Mouse (Mus musculus) intestine, embryonic 15.5 days (tissue): ENCODE results near the gene Mus81. TPM values are rescaled to one million over a fixed set of nuclear protein-coding genes. Genes with fewer than 3 reads are reported as not detected.
"Not testable (repeated sequence)": the region's sequence is repeated elsewhere in the genome, so short reads cannot be mapped to it uniquely, and the experiment has no call there.

ENCODE experiments used
- ATAC-seq: fragments of 200-750 bp; cut with Nextera tagmentation; 2 replicates; pipeline ENCODE4 v1.8.0; 2017; ENCODE audit warnings: moderate TSS enrichment, moderate library complexity
- H3K27ac ChIP-seq: fragments of 300-500 bp; sonication (generic); 2 replicates; pipeline ENCODE4 v1.5.1; 2015; ENCODE audit warnings: mild to moderate bottlenecking, inconsistent platforms
- H3K27me3 ChIP-seq: fragments of 300-500 bp; sonication (generic); replicated peaks from 2 replicates; pipeline ENCODE4 v1.6.1; 2015; ENCODE audit warnings: inconsistent platforms
- H3K36me3 ChIP-seq: fragments of 300-500 bp; sonication (generic); 2 replicates; pipeline ENCODE4 v1.6.1; 2015; ENCODE audit warnings: inconsistent platforms
- H3K4me1 ChIP-seq: fragments of 300-500 bp; sonication (generic); replicated peaks from 2 replicates; pipeline ENCODE4 v1.6.1; 2015; ENCODE audit warnings: inconsistent platforms
- H3K4me2 ChIP-seq: fragments of 300-500 bp; sonication (generic); replicated peaks from 2 replicates; pipeline ENCODE4 v1.6.1; 2015; ENCODE audit warnings: mild to moderate bottlenecking, inconsistent platforms
- H3K4me3 ChIP-seq: fragments of 300-500 bp; sonication (generic); replicated peaks from 2 replicates; pipeline ENCODE4 v1.5.1; 2015; ENCODE audit warnings: inconsistent platforms
- H3K9ac ChIP-seq: fragments of 300-500 bp; sonication (generic); 2 replicates; pipeline ENCODE4 v1.6.1; 2015; ENCODE audit warnings: inconsistent platforms
- H3K9me3 ChIP-seq: fragments of 300-500 bp; sonication (generic); 2 replicates; pipeline ENCODE4 v1.6.1; 2016; ENCODE audit warnings: inconsistent platforms
- WGBS: fragments of 180-500 bp; shearing (Covaris S2); methylation state at CpG from one replicate; pipeline ENCODE4 v1.1.7; 2015; 5-methylcytosine and 5-hydroxymethylcytosine counted together
- polyA plus RNA-seq: library from polyadenylated mRNA; unstranded; fragments of >200 nt; fragmentation: Nextera tagmentation; extraction: Ambion mirVana; gene quantifications from 2 replicates; pipeline ENCODE4 v1.2.1, GENCODE M21; 2015

The Mus81 gene
- polyA plus RNA-seq, 1 experiment from 2014 or later = 29.5 TPM

DNA sequence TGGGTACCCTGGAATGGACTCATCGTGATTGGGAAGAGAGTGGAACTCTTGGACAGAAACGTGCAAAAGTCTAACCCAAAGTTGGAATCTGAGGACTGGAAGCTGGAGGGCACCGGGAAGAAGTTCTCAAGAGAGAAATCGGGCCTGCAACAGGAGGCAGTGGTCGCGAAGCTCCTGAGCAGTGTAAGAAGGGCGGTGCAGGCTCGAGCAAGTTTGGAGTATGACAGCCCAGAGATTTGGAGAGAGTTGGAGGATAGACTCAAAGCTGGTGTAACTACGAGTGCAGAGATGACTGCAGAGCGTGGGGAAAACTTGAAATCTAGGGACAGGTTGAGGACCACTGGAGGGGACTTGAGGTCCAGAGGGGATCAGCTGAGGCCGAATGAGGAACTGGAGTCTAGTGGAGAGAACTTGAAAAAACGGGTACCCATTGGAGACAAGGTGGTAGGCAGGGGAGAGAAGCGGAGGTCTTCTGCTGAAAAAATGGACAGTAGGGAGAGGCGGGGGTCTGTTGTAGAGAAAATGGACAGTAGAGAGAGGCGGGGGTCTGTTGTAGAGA is 23.0 kb upstream of the Mus81 start:
- WGBS = 44% methylated on average over 15 of the region's 15 CpGs
- Histone ChIP-seq H3K4me3 (peak overlapping the region; percentile 52), H3K27me3 (no peaks in the 10 kb centered on the region), H3K36me3 (no peaks in the 10 kb centered on the region), H3K4me2 (peak overlapping the region; percentile 87), H3K9me3 (no peaks in the 10 kb centered on the region), H3K4me1 (peaks cover 17% of the 10 kb centered on the region), H3K27ac (0 out of 2 replicates have a peak overlapping the region, but pooled peaks have one; percentile 54), H3K9ac (peak overlapping the region; percentile 56)
- no peak for ATAC-seq

DNA sequence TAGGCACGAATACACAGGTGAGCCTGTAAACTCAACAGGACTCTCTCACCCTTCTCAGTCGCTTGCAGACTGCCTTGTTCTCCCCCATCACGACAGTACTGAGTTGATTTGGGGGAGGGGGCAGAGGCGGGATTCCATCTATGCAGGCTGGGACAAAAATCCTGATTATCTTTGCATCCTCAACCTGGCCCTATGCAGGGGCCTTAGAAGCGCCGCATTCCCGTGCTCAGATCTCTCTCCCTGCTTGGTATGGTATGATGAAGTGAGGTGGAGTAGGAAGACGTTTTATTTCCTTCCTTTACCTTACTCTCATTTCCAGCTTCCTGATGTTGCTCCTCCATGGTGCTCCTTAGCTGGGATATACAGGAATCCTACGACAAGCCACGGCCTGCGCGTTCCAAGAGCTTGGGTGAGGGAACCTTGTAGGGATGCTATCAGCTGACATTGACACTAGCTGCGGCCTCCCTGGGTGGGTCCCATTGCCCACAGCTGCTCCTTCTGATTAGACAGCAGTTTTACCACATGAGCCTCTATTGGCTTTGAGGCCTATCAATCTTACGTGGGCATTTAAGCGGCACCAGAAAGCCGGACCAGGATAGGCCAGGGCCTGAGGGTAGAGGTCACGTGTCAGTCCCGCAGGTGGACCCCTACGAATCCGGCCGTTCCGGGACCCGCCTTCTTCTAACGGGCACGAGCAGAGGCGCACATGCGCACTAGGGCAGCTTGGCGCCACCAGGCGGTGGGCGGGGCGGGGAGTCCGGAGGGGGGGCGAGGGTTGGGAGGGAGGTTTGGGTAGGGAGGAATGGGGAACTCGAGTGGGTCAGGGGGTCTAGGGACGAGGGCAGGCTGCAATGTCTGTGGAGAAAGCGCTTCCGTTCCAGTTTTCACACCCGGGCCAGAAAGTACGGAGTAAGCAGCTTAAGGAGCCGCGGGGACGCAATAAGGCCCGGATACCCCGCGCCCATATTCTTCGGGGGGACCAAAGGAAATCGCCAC is 22.1 kb upstream of the Mus81 start, which contains the start of gene Snx32:
Snx32 (minus strand) TSS at position 508 of the 996 bp plus-strand sequence.
- WGBS = 2% methylated on average over 47 of the region's 47 CpGs

DNA sequence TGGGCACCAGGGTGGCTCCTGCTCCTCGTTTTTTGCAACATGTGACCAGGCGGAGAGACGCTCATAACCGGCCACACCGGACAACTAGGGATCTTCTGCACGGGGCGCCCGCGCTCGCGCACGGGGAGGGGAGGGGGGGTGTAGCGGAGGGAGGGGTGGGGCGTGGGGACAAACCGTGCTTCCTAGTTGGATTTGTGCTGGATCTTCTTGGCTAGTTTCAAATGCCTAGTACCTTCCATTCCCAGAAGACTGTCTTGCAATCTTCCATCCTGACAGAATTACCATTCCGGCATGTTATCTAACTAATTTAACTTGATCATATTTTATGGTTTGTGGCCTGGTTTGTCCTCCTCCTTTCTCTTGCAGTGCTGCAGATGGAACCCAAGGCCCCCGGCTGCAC is 15.5 kb upstream of the Mus81 start, which contains the start of gene 1700020D05Rik:
1700020D05Rik (minus strand) TSS at position 101 of the 400 bp plus-strand sequence.
- no peak for ATAC-seq
- Histone ChIP-seq H3K27me3 (no peaks in the 10 kb centered on the region), H3K4me1 (no peaks in the 10 kb centered on the region), H3K4me2 (peak within 1 kb of the TSS; percentile 24; the same call in 1 of the 2 replicates), H3K27ac (no peak within 1 kb of the TSS), H3K36me3 (no peaks in the 10 kb centered on the region), H3K9me3 (no peaks in the 10 kb centered on the region), H3K9ac (no peak within 1 kb of the TSS), H3K4me3 (no peak within 1 kb of the TSS)
- 53% methylated on average over 11 of the region's 17 CpGs for whole genome bisulfite sequencing

More for the DNA sequence above, 22.1 kb upstream of the Mus81 start, which contains the start of gene Snx32:
- no peaks in the 10 kb centered on the region for H3K27me3 ChIP-seq
- peak within 1 kb of the TSS; percentile 54; the same call in 1 of the 2 replicates for H3K27ac ChIP-seq
- no peaks in the 10 kb centered on the region for H3K9me3 ChIP-seq
- peak; percentile 99 for ATAC-seq
- H3K36me3 ChIP-seq = no peaks in the 10 kb centered on the region
- peak within 1 kb of the TSS; percentile 52 for H3K4me3 ChIP-seq
- peak within 1 kb of the TSS; percentile 56 for H3K9ac ChIP-seq
- peaks cover 10% of the 10 kb centered on the region for H3K4me1 ChIP-seq
- H3K4me2 ChIP-seq = peak within 1 kb of the TSS; percentile 87

DNA sequence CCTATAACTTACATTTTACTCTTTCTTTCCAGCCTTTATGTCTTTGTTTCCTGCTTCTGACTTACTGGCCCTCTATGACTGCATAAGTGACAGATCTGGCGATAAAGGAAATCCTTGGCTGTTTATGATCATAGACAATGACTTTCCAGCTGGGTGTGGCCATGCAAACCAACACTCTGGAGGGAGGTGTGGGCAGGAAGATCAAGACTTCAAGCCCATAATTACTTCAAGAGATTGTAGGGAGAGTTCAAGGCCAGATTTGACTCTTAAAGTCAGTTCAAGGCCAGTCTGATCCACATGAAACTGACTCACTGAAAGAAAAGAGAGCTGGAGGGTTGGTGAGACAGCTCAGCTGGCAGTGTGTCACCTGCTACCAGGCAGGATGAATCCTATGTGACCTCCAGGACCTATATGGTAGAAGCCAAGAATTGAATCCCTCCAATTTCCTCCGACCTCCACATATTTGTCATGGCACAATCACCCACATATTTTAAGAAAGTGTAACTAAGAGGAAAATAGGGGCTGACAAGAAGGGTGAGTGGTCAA is 12.2 kb upstream of the Mus81 start:
- 70% methylated on average over 2 of the region's 2 CpGs for WGBS
- H3K9ac ChIP-seq = no peak overlapping the region
- H3K4me3 ChIP-seq = no peak overlapping the region
- ATAC-seq = 0 out of 2 replicates have a peak, but pooled peaks have one; percentile 46
- peaks cover 12% of the 10 kb centered on the region for H3K36me3 ChIP-seq
- H3K4me2 ChIP-seq = no peak overlapping the region
- H3K4me1 ChIP-seq = no peaks in the 10 kb centered on the region
- H3K27me3 ChIP-seq = no peaks in the 10 kb centered on the region
- no peak overlapping the region for H3K27ac ChIP-seq
- H3K9me3 ChIP-seq = no peaks in the 10 kb centered on the region

DNA sequence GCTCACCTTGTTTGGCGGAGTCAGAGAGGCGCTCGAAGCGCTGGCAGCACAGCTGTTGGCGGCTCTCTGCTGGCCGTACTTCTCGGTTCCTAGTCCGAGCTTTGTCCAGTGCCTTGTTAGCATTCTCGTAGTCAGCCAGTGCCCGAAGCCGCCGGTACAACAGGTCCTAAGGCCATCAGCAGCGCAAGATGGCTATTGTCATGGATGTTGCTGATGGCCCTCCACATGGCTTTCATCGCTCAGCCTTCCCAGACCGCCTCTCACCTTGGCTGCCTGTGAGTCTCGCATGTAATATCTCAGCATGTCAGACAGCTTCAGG is 7.8 kb upstream of the Mus81 start:
- 89% methylated on average over 16 of the region's 16 CpGs for WGBS
- peaks cover 27% of the 10 kb centered on the region for H3K36me3 ChIP-seq
- no peaks in the 10 kb centered on the region for H3K27me3 ChIP-seq
- peaks cover 12% of the 10 kb centered on the region; the same call in 1 of the 2 replicates for H3K4me1 ChIP-seq
- no peak overlapping the region for H3K4me3 ChIP-seq
- H3K27ac ChIP-seq = no peak overlapping the region
- no peak overlapping the region for H3K4me2 ChIP-seq
- H3K9ac ChIP-seq = no peak overlapping the region
- no peak for ATAC-seq
- H3K9me3 ChIP-seq = no peaks in the 10 kb centered on the region

DNA sequence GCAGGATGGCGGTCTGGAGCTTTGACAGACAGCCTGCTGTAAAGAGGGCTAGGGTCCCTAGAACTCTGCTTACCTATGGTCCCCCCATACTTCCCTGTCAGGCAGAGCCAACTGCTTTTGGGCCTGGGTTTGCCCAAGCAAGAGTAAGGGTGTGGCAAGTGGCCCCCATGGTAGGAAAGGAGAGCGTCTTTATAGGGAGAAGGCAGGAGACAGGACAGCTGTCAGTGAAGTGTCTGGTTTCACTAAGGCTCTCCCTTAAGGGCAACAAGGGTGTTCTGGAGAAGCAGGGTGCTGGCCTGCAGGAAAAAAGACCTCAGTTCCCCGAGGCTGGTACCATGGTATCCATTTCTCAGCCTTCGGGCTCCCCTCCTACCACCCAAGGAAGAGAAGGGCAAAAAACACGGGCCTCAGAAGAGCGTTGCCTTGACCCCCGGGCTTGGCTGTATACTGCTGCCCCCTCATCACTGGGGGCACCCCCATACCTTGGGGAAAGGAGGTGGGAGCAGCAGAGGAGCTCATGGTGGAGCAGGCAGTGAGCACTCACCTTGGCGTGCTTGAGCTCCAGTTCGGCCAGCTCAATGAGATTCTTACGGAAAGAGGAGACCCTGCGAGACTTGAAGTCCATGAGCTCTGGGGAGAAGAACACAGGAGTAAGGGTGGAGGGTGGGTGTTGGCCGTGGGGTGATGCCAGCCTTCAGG is 7.3 kb upstream of the Mus81 start:
- ATAC-seq = no peak
- H3K36me3 ChIP-seq = peaks cover 27% of the 10 kb centered on the region
- WGBS = 80% methylated on average over 12 of the region's 12 CpGs

DNA sequence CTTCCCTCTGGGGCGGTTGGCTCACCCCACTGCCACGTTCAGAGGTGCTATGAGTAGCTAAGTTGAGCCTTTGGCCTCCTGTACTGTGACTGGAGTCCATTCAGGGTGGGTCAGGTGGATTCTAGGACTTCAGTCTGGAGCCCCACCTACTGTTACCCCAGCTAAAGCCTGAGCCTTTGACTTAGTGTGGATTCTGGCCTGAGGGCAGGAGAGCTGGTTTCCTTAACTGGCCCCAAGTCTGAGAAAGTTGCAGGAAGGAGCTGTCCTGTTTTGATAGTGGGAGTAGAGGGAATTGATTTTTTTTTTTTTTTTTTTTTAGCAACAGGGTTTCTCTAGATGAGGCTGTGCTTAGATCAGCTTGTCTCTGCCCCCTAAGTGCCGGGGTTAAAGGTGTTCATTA is 6.1 kb upstream of the Mus81 start:
- Histone ChIP-seq H3K4me3 (no peak overlapping the region), H3K36me3 (peaks cover 27% of the 10 kb centered on the region), H3K4me1 (peaks cover 12% of the 10 kb centered on the region; the same call in 1 of the 2 replicates), H3K4me2 (no peak overlapping the region), H3K9me3 (no peaks in the 10 kb centered on the region), H3K27me3 (no peaks in the 10 kb centered on the region), H3K9ac (no peak overlapping the region), H3K27ac (no peak overlapping the region)
- peak; percentile 5; the same call in 1 of the 2 replicates for ATAC-seq
- WGBS = 72% methylated on average over 3 of the region's 3 CpGs

More for the DNA sequence above, 7.3 kb upstream of the Mus81 start:
- Histone ChIP-seq H3K9me3 (no peaks in the 10 kb centered on the region), H3K4me3 (no peak overlapping the region), H3K27me3 (no peaks in the 10 kb centered on the region), H3K4me2 (no peak overlapping the region), H3K9ac (no peak overlapping the region), H3K27ac (no peak overlapping the region), H3K4me1 (peaks cover 12% of the 10 kb centered on the region; the same call in 1 of the 2 replicates)

DNA sequence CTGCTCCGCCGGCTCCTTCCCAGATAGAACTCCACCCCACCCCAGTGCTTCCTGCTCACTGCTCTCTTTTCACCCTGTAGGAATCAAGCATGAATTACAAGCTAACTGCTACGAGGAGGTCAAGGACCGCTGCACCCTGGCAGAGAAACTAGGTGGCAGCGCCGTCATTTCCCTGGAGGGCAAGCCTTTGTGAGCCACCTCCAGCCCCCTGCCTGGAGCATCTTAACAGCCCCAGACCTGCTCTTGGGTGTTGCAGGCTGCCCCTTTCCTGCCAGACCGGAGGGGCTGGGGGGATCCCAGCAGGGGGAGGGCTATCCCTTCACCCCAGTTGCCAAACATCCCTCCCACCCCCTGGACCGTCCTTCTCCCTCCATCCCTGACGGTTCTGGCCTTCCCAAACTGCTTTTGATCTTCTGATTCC is 5.1 kb upstream of the Mus81 start:
- 64% methylated on average over 9 of the region's 9 CpGs for WGBS
- H3K9me3 ChIP-seq, H3K27me3 ChIP-seq, H3K4me3 ChIP-seq, ATAC-seq, H3K27ac ChIP-seq, H3K9ac ChIP-seq: not testable (repeated sequence)
- Histone ChIP-seq H3K4me1 (peaks cover 14% of the 10 kb centered on the region; the same call in 1 of the 2 replicates), H3K4me2 (peak overlapping the region; percentile 17; the same call in 1 of the 2 replicates), H3K36me3 (peaks cover 27% of the 10 kb centered on the region)

DNA sequence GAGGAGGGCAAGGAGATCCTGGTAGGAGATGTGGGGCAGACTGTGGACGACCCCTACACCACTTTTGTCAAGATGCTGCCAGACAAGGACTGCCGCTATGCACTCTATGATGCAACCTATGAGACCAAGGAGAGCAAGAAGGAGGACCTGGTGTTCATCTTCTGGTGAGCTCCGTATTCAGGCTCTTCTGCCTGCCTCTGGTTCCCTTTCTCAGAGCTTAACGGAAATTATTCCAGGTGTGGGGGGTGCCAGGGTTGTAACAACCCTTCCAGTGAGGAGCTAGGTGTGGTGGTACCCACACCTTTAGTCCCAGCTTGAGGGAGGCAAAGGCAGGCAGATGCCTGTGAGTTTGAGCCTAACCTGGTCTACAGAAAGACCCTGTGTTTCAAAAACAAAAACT is 4.4 kb upstream of the Mus81 start:
- Histone ChIP-seq H3K4me1 (peaks cover 15% of the 10 kb centered on the region; the same call in 1 of the 2 replicates), H3K4me2 (peak overlapping the region; percentile 87; the same call in 1 of the 2 replicates), H3K4me3 (no peak overlapping the region), H3K36me3 (peaks cover 27% of the 10 kb centered on the region), H3K9ac (no peak overlapping the region), H3K27me3 (no peaks in the 10 kb centered on the region), H3K9me3 (no peaks in the 10 kb centered on the region), H3K27ac (no peak overlapping the region)
- ATAC-seq = no peak
- 79% methylated on average over 4 of the region's 4 CpGs for WGBS

DNA sequence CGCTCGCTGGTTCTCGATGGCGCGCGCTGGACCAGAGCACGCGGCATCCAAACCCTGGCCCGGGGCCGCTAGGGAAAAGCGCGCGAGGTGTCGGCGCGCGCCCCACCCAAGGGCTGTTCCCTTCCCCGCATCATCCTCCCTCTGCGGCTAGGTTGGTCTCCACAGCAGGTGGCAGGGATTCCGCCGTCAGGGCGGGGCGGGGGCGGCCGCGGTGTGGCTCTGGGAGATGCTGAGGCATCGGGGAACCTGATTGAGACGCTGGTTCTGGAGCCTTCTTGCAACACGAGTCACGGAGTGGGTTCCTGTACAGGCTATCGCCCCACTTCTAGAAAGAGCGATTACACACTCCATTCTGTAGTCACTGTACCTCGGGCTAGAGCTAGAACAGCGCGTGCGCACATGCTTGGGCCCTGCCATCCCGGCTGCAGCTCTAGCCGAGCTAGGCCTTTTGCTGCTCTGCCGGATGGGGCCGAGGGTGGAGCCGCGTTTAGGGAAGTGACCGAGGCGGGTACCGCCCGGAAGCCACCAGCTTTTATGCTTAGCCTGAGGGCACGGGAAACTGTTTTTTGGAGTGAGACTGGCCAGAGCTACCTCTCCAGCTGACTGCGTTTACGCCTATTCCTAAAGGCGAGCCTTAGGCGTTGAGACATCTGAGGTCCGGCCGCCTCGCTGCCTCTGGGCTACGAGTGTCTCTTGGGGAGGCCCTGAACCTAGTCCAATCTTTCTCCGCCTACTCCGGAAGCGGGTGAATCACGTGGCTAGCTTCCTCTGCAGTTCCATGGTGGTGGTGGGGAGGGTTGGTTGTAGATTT is 2.9 kb upstream of the Mus81 start:
- H3K36me3 ChIP-seq = peaks cover 23% of the 10 kb centered on the region
- H3K9ac ChIP-seq = peak overlapping the region; percentile 98
- peaks cover 28% of the 10 kb centered on the region for H3K4me1 ChIP-seq
- peak overlapping the region; percentile 87 for H3K4me2 ChIP-seq
- no peaks in the 10 kb centered on the region for H3K27me3 ChIP-seq
- H3K27ac ChIP-seq = peak overlapping the region; percentile 99
- peak overlapping the region; percentile 100 for H3K4me3 ChIP-seq
- WGBS = under 1% methylated on average over 59 of the region's 59 CpGs
- peak; percentile 29 for ATAC-seq
- no peaks in the 10 kb centered on the region for H3K9me3 ChIP-seq

DNA sequence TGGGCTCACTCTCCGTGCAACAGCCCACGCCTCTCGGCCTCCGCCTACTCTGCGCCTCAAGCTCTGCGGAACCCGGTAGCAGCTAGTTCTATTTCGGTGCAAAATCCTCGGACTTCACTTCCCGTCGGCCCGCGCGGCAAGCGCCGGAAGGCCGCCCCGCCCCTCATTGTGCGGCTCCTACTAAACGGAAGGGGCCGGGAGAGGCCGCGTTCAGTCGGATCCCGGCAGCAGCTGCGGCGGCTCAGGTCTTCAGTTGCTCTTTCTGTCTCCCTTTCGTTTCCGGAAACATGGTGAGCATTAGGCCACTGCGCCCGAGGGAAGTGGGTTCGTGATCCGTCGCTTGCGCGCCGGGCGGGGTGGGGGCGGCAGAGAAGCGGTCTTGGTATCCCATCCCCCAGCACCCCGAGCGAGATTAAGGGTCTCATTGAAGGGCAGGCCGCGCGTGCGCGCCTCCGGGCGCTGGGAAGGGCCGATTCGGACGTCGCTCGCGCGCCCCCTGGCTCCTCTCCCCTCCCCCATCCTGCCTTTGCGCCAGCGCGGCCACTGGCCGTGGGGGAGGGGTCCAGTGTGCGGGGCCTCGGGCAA is 2.2 kb upstream of the Mus81 start, which contains the start of gene Cfl1:
Cfl1 (plus strand) TSS at position 143 of the 585 bp plus-strand sequence.
- WGBS = under 1% methylated on average over 61 of the region's 62 CpGs
- no peaks in the 10 kb centered on the region for H3K9me3 ChIP-seq

More for the DNA sequence above, 2.2 kb upstream of the Mus81 start, which contains the start of gene Cfl1:
- H3K4me3 ChIP-seq = peak within 1 kb of the TSS; percentile 100
- H3K27ac ChIP-seq = peak within 1 kb of the TSS; percentile 99
- peak within 1 kb of the TSS; percentile 87 for H3K4me2 ChIP-seq
- H3K27me3 ChIP-seq = no peaks in the 10 kb centered on the region
- H3K9ac ChIP-seq = peak within 1 kb of the TSS; percentile 98
- H3K36me3 ChIP-seq = peaks cover 16% of the 10 kb centered on the region
- ATAC-seq = peak; percentile 66
- H3K4me1 ChIP-seq = peaks cover 29% of the 10 kb centered on the region
